Mouse (Mus musculus) midbrain, postnatal 0 days (tissue): ENCODE measurements at regions not wholly inside any gene's neighbourhood (a gene's known extent, or its start where the extent isn't known, plus 50 kb on each side); places are given as distances from the start of the nearest gene placed in this dataset.

Source experiments
- ATAC-seq: fragments of 200-750 bp; cut with Nextera tagmentation; 2 replicates; pipeline ENCODE4 v1.8.0; 2017; ENCODE audit warnings: moderate number of reproducible peaks, mild to moderate bottlenecking, moderate TSS enrichment, moderate library complexity; ENCODE audit not compliant: low FRiP score
- DNase-seq: peaks from one replicate; pipeline ENCODE4 v3.0.0-alpha.2; 2015; ENCODE audit warnings: low spot score
- H3K27ac ChIP-seq: fragments of 300-500 bp; sonication (generic); 2 replicates; pipeline ENCODE4 v1.5.1; 2014; ENCODE audit warnings: low read depth, mild to moderate bottlenecking, low read length, mixed read lengths
- H3K27me3 ChIP-seq: fragments of 300-500 bp; sonication (generic); 2 replicates; pipeline ENCODE4 v1.6.1; 2014; ENCODE audit warnings: low read length, control low read depth, mixed read lengths; ENCODE audit not compliant: insufficient read depth
- H3K36me3 ChIP-seq: fragments of 300-500 bp; sonication (generic); 2 replicates; pipeline ENCODE4 v1.6.1; 2014; ENCODE audit warnings: low read length, control low read depth, mixed read lengths; ENCODE audit not compliant: insufficient read depth
- H3K4me1 ChIP-seq: fragments of 300-500 bp; sonication (generic); 2 replicates; pipeline ENCODE4 v1.6.1; 2014; ENCODE audit warnings: mild to moderate bottlenecking, control low read depth, antibody characterized with exemption, low read length, mixed read lengths; ENCODE audit not compliant: insufficient read depth
- H3K4me2 ChIP-seq: fragments of 300-500 bp; sonication (generic); 2 replicates; pipeline ENCODE4 v1.6.1; 2014; ENCODE audit warnings: low read depth, mild to moderate bottlenecking, low read length, mixed read lengths; ENCODE audit not compliant: poor library complexity, severe bottlenecking
- H3K4me3 ChIP-seq: fragments of 300-500 bp; sonication (generic); 2 replicates; pipeline ENCODE4 v1.5.1; 2014; ENCODE audit warnings: low read depth, mild to moderate bottlenecking, low read length, moderate library complexity
- H3K9ac ChIP-seq: fragments of 300-500 bp; sonication (generic); replicated peaks from 2 replicates; pipeline ENCODE4 v1.6.1; 2014; ENCODE audit warnings: mild to moderate bottlenecking, low read length, moderate library complexity, mixed read lengths; ENCODE audit not compliant: poor library complexity, severe bottlenecking
- H3K9me3 ChIP-seq: fragments of 300-500 bp; sonication (generic); 2 replicates; pipeline ENCODE4 v1.6.1; 2016; ENCODE audit warnings: low read length, control low read depth
- CTCF ChIP-seq: IDR thresholded peaks from 2 replicates; pipeline ENCODE4 v1.5.1; 2016; ENCODE audit warnings: antibody characterized with exemption, mild to moderate bottlenecking
- WGBS: fragments of 180-500 bp; shearing (Covaris S2); extraction: QIAGEN DNeasy Blood & Tissue Kit; methylation state at CpG from one replicate; pipeline ENCODE4 v1.1.7; 2014; 5-methylcytosine and 5-hydroxymethylcytosine counted together

DNA sequence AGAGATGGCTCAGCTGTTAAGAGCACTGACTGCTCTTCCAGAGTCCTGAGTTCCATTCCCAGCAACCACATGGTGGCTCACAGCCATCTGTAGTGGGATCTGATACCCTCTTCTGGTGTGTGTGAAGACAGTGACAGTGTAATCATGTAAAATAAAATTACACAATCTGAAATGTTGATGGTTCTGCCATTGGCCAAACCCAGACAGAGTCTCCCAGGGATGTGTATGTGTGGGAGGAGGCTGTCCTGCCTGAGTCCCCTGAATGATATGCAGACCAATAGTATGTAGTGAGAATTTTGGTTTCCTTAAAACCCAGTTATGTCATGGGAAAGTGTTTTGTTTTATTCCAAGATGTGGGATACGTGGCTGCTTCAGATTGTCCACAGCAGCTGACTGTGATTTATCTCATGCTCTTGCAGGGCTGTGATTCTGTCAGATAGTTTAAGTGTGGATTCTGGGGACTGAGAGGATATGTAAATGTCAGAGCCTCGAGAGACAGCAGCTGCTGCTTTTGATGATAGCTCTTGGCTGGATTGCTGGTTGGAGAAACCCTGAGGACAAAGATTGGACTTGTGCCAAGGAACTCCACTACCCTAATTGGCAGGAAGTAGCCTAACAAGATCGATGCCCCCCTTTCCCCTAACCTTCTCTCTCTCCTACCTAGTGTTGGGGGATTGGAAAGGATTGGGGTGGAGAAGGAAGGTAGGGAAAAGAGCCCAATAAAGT lies 321.6 kb upstream of the Arglu1 start:
- no peaks in the 10 kb centered on the region for H3K36me3 ChIP-seq
- no peaks in the 10 kb centered on the region for H3K27me3 ChIP-seq
- H3K4me3 ChIP-seq, result no peak overlapping the region
- ATAC-seq (no peak), DNase-seq (no peak)
- H3K9ac ChIP-seq, result no peak overlapping the region
- H3K9me3 ChIP-seq, result no peaks in the 10 kb centered on the region
- H3K27ac ChIP-seq, result no peak overlapping the region
- TF ChIP-seq CTCF, result no peak
- H3K4me1 ChIP-seq, result no peaks in the 10 kb centered on the region
- WGBS, result 47% methylated on average over 3 of the region's 3 CpGs
- no peak overlapping the region for H3K4me2 ChIP-seq

DNA sequence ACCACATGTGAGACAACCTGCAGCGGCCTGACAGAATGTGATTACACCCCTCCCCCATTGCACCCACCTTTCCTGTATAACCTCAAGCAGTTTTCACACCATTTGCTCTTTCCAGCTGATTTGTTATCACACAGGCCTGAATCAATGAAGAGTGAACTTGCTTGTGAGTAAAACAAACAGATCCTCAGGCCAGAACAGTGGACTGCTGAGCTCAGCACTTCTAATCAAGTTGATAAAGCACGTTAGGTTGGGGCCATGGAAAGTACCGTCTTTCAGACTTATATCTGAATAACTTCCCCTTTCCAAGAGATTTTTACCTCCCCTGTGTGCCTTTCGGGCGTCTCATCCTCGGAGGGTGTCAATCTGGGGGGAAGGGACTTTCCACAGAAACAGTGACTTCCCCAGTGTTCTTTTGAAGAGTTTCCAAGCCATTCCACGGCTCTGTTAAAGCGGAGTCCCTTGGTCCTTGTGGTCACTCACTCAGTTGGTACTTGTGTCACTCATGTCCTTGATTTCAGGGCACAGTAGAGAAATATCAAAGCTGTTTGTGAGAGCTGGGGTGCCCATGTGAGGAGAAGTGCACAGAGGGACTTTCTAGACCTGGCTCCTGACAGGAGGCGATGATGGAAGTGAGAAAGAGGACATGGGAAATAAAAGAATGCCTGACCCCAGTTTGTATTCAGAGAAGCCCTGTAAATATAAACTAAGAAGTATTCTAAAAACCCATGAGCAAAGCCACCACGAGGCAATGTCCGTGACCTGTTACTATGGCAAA lies 317.9 kb upstream of the Arglu1 start:
- no peak for ATAC-seq
- no peaks in the 10 kb centered on the region for H3K27me3 ChIP-seq
- TF ChIP-seq CTCF, result no peak
- no peaks in the 10 kb centered on the region for H3K9me3 ChIP-seq
- H3K4me3 ChIP-seq, result no peak overlapping the region
- no peak overlapping the region for H3K9ac ChIP-seq
- no peak overlapping the region for H3K4me2 ChIP-seq
- H3K4me1 ChIP-seq, result no peaks in the 10 kb centered on the region
- no peaks in the 10 kb centered on the region for H3K36me3 ChIP-seq
- no peak for DNase-seq
- no peak overlapping the region for H3K27ac ChIP-seq
- 82% methylated on average over 11 of the region's 11 CpGs for WGBS

DNA sequence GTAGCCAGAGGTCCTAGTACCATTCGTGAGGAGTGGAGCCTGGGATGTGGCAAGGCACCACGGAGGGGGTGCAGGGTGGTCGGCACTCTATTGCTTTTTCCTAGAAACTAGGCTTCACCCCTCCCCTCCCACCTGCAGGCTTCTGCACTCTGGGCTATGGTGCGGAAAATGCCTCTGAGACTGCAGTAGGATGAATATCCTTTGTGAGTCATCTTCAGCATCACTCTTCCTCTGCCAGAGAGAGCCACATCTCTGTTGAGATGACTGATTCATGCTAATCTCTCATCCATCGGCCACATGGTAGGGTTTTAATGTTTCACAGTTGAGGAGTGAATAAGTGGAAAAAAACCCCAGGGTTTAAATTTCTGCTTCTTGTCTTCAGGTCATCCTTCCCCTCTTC lies 309.6 kb upstream of the Arglu1 start:
- Histone ChIP-seq H3K27me3 (no peaks in the 10 kb centered on the region), H3K9ac (no peak overlapping the region), H3K27ac (no peak overlapping the region), H3K4me3 (no peak overlapping the region), H3K9me3 (no peaks in the 10 kb centered on the region), H3K4me2 (no peak overlapping the region), H3K4me1 (no peaks in the 10 kb centered on the region), H3K36me3 (no peaks in the 10 kb centered on the region)
- TF ChIP-seq CTCF, result no peak
- DNase-seq (no peak), ATAC-seq (no peak)
- 82% methylated on average over 5 of the region's 5 CpGs for WGBS

DNA sequence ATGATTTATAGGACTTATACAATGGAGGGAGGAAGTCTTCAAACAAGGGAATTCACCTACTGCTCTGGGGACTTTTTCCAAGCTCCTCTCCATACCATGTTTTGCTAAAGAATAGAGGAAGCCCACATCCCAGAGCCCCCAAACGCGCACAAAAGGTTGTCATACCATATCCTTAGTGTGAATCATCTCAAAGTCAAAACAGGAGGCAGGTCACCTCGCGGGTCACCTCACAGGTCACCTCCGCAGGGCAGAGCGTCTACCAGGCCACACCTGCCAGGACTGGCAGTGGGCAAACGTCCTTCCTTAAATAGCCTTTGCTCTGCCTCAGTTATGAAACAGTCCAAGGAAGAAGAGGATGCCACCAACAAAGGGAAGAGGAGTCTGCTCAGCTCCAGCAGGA lies 307.3 kb upstream of the Arglu1 start:
- no peaks in the 10 kb centered on the region for H3K9me3 ChIP-seq
- H3K4me2 ChIP-seq, result no peak overlapping the region
- DNase-seq, result no peak
- TF ChIP-seq CTCF, result no peak
- WGBS, result 82% methylated on average over 7 of the region's 7 CpGs
- no peak for ATAC-seq
- no peaks in the 10 kb centered on the region for H3K27me3 ChIP-seq
- no peaks in the 10 kb centered on the region for H3K36me3 ChIP-seq
- peaks cover 11% of the 10 kb centered on the region; the same call in 1 of the 2 replicates for H3K4me1 ChIP-seq
- H3K27ac ChIP-seq, result no peak overlapping the region
- H3K4me3 ChIP-seq, result no peak overlapping the region
- H3K9ac ChIP-seq, result no peak overlapping the region

DNA sequence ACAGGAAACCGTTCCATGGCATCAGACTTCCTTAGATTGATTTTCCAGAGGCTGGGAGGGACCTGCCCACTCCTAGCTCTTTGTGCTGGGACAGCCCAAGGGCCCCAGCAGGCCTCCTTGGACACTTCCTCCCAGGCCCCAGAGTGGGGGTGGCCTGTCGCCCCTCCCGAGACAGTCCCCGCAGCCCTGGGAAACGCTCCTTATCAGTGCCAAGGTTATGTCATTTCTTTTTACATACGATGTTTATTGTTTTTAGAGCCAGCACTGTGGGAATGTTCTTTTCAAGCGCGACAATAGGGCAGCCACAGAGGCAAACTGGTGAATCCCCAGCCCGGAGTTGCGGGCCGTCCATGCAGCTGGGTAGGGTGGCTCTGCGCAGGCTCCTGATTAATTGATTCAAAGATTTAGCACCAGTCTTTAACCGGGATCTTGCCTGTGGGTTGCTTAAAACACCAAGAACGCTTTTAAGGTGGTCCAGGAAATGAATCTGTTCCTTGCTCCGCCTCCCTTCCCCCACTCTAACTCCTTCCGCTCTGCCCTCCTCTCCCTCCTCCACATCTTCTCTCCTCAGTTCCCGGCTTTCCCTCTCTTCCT lies 304.4 kb upstream of the Arglu1 start:
- H3K9me3 ChIP-seq, result no peaks in the 10 kb centered on the region
- H3K9ac ChIP-seq, result peak overlapping the region; percentile 48
- H3K4me2 ChIP-seq, result peak overlapping the region; percentile 66
- H3K27me3 ChIP-seq, result no peaks in the 10 kb centered on the region
- no peaks in the 10 kb centered on the region for H3K36me3 ChIP-seq
- H3K4me1 ChIP-seq, result peaks cover 16% of the 10 kb centered on the region
- peak overlapping the region; percentile 36 for H3K4me3 ChIP-seq
- peak; percentile 64 for DNase-seq
- WGBS, result under 1% methylated on average over 17 of the region's 17 CpGs
- ATAC-seq, result peak; percentile 48
- TF ChIP-seq CTCF, result no peak
- no peak overlapping the region; the same call in 1 of the 2 replicates for H3K27ac ChIP-seq

DNA sequence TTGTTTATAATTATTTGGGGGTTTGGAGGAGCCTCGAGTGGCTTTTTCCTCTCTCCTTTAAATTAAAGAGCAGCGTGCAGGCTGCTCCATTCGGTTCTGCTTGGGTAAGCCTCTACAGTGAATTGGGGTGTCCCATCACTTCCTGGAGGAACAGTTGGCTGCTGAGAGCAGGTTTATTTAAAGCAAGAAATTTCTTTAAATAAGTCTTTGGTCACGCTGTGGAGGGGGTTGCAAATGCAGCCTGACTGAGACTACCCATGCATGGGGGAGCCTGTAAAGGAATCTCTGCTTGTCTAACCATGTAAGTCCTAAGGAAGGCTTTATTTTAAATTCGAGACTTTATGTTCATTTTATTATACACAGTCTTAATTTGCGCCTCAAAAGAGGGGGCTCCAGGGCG lies 303.7 kb upstream of the Arglu1 start:
- H3K9ac ChIP-seq, result 0 out of 2 replicates have a peak overlapping the region, but pooled peaks have one; percentile 33
- H3K4me1 ChIP-seq, result peaks cover 16% of the 10 kb centered on the region
- H3K4me3 ChIP-seq, result peak overlapping the region; percentile 36; the same call in 1 of the 2 replicates
- H3K9me3 ChIP-seq, result no peaks in the 10 kb centered on the region
- H3K4me2 ChIP-seq, result peak overlapping the region; percentile 66
- 11% methylated on average over 7 of the region's 7 CpGs for WGBS
- no peak for DNase-seq
- TF ChIP-seq CTCF, result no peak
- H3K27me3 ChIP-seq, result no peaks in the 10 kb centered on the region
- no peak for ATAC-seq
- H3K36me3 ChIP-seq, result no peaks in the 10 kb centered on the region
- H3K27ac ChIP-seq, result no peak overlapping the region; the same call in 1 of the 2 replicates
